Mouse (Mus musculus) E14TG2a.4 (cell line): ENCODE results near the gene Alg13.

Experiments
- CTCF ChIP-seq: conservative IDR thresholded peaks from 2 replicates; pipeline ENCODE4 v1.5.1; 2014; ENCODE audit warnings: low read length
- NANOG ChIP-seq: IDR thresholded peaks from 2 replicates; pipeline ENCODE4 v1.6.1; 2014; ENCODE audit warnings: borderline replicate concordance, low read length, mixed read lengths

- no peak for TF ChIP-seq CTCF
- no peak for TF ChIP-seq NANOG
Measured at GRCm38 (mm10) chrX:144374196-144374595, 56.6 kb downstream of the Alg13 start.
